Mouse (Mus musculus): Measurements from ENCODE around the gene Vmn1r199. TPM values are rescaled to one million over a fixed set of nuclear protein-coding genes. Genes with fewer than 3 reads are reported as not detected.
"Not testable (repeated sequence)": the region's sequence is repeated elsewhere in the genome, so short reads cannot be mapped to it uniquely, and the experiment has no call there.

Gene Vmn1r199
- not detected in 2 replicates for polyA plus RNA-seq (2014; fragmentation: Nextera tagmentation; extraction: Ambion mirVana)

DNA sequence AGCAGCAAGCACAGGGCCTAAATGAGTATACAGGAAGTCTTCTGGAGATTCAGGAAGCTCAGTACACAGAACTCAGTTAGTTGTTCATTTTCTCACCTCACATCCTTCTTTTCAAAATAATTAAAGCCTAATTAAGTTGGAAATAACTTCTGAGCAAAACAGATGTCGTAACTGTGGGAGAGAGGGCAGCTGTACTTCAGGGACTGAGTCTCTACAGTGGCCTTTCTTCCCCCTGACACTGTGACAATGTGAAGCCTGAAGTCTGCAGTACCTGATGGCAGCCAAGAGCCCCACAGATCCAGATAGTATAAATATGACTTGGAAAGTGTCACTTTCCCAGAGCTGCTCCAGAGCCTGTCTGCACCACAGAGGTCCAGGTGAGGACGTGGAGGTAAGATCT lies at the start of gene Vmn1r199:
Gene Vmn1r199, plus strand, starts transcription at position 301 of the 400 bp plus-strand sequence.
- DNase-seq (ENCODE audit: low spot score, missing footprints) (no peak), ATAC-seq (ENCODE audit: low FRiP score) (no peak)
- H3K4me1 ChIP-seq (ENCODE audit: control insufficient read depth, insufficient read depth, low read length): no peaks in the 10 kb centered on the region
- H3K27ac ChIP-seq (ENCODE audit: low read depth, low read length): no peak within 1 kb of the TSS
- no peak within 1 kb of the TSS for H3K4me2 ChIP-seq
- no peaks in the 10 kb centered on the region for H3K9me3 ChIP-seq (ENCODE audit: control insufficient read depth, low read length)
- H3K36me3 ChIP-seq (ENCODE audit: control insufficient read depth, insufficient read depth, low read length): no peaks in the 10 kb centered on the region
- 85% methylated on average over 2 of the region's 2 CpGs for WGBS
- no peaks in the 10 kb centered on the region for H3K27me3 ChIP-seq (ENCODE audit: control insufficient read depth, insufficient read depth, low read length)
- H3K4me3 ChIP-seq (ENCODE audit: low read depth, low read length): no peak within 1 kb of the TSS
- no peak within 1 kb of the TSS for H3K9ac ChIP-seq (ENCODE audit: low read length)

- Histone ChIP-seq H3K4me2 (no peak overlapping the region), H3K27ac (ENCODE audit: low read depth, low read length) (no peak overlapping the region), H3K36me3 (ENCODE audit: control insufficient read depth, insufficient read depth, low read length) (no peaks in the 10 kb centered on the region), H3K9me3 (ENCODE audit: control insufficient read depth, low read length) (no peaks in the 10 kb centered on the region), H3K9ac (ENCODE audit: low read length) (no peak overlapping the region), H3K4me3 (ENCODE audit: low read depth, low read length) (no peak overlapping the region), H3K27me3 (ENCODE audit: control insufficient read depth, insufficient read depth, low read length) (no peaks in the 10 kb centered on the region), H3K4me1 (ENCODE audit: control insufficient read depth, insufficient read depth, low read length) (no peaks in the 10 kb centered on the region)
- WGBS: 91% methylated on average over 2 of the region's 2 CpGs
- no peak for ATAC-seq (ENCODE audit: low FRiP score)
- DNase-seq (ENCODE audit: low spot score, missing footprints): no peak
Measured at GRCm38 (mm10) chr13:22333269-22333668, 46.3 kb upstream of the Vmn1r199 start.

DNA sequence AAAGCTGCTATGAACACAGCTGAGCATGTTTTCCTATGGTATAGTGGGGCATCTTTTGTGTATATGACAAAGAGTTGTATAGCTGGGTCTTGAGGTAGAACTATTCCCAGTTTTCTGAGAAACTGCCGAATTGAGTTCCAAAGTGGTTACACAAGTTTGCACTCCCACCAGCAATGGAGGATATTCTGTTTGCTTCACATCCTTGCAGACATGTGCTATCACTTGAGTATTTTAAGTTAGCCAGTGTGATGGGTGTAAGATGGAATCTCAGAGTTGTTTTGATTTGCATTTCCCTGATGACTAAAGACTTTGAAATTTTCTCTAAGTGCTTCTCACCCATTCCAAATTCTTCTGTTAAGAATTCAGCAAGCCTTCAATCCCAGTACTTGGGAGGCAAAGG lies 44.1 kb upstream of the Vmn1r199 start:
- no peak overlapping the region for H3K27ac ChIP-seq (ENCODE audit: low read depth, low read length)
- no peak overlapping the region for H3K4me2 ChIP-seq
- no peak overlapping the region for H3K9ac ChIP-seq (ENCODE audit: low read length)
- ATAC-seq (ENCODE audit: low FRiP score) (no peak), DNase-seq (ENCODE audit: low spot score, missing footprints) (no peak)
- no peaks in the 10 kb centered on the region for H3K4me1 ChIP-seq (ENCODE audit: control insufficient read depth, insufficient read depth, low read length)
- H3K36me3 ChIP-seq (ENCODE audit: control insufficient read depth, insufficient read depth, low read length): no peaks in the 10 kb centered on the region
- 95% methylated on average over 1 of the region's 1 CpGs for WGBS
- H3K4me3 ChIP-seq (ENCODE audit: low read depth, low read length): no peak overlapping the region
- no peaks in the 10 kb centered on the region for H3K27me3 ChIP-seq (ENCODE audit: control insufficient read depth, insufficient read depth, low read length)
- H3K9me3 ChIP-seq (ENCODE audit: control insufficient read depth, low read length): no peaks in the 10 kb centered on the region

DNA sequence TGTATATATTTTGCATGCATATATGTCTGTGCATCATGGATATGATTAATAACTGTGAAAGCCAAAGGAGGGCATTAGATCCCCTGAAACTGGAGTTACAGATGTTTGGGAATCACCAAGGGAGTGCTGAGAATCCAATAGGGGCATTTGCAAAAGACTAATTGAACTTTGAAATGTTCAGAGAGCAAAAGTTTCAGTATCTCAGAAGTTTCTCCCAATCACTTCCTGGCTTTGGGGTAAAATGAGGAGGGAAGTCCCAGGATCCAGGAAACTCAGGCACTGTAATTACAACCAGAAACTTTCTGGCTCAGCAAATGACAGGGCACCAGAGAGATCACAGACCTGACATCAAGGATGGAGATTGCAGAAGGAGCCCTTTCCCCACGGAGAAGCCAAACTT lies 29.6 kb upstream of the Vmn1r199 start, which contains the start of gene Vmn1r198:
Gene Vmn1r198, plus strand, starts transcription at position 301 of the 400 bp plus-strand sequence.
- no peak within 1 kb of the TSS for H3K4me2 ChIP-seq
- no peak within 1 kb of the TSS for H3K27ac ChIP-seq (ENCODE audit: low read depth, low read length)
- H3K4me1 ChIP-seq (ENCODE audit: control insufficient read depth, insufficient read depth, low read length): no peaks in the 10 kb centered on the region
- DNase-seq (ENCODE audit: low spot score, missing footprints) (no peak), ATAC-seq (ENCODE audit: low FRiP score) (no peak)
- no peak within 1 kb of the TSS for H3K4me3 ChIP-seq (ENCODE audit: low read depth, low read length)
- no peaks in the 10 kb centered on the region for H3K36me3 ChIP-seq (ENCODE audit: control insufficient read depth, insufficient read depth, low read length)
- no peaks in the 10 kb centered on the region for H3K9me3 ChIP-seq (ENCODE audit: control insufficient read depth, low read length)
- no peak within 1 kb of the TSS for H3K9ac ChIP-seq (ENCODE audit: low read length)
- H3K27me3 ChIP-seq (ENCODE audit: control insufficient read depth, insufficient read depth, low read length): no peaks in the 10 kb centered on the region
- WGBS: 71% methylated on average over 1 of the region's 1 CpGs

- Histone ChIP-seq H3K27me3 (ENCODE audit: control insufficient read depth, insufficient read depth, low read length) (no peaks in the 10 kb centered on the region), H3K36me3 (ENCODE audit: control insufficient read depth, insufficient read depth, low read length) (no peaks in the 10 kb centered on the region), H3K4me1 (ENCODE audit: control insufficient read depth, insufficient read depth, low read length) (no peaks in the 10 kb centered on the region), H3K4me3 (ENCODE audit: low read depth, low read length) (no peak overlapping the region), H3K9ac (ENCODE audit: low read length) (no peak overlapping the region), H3K4me2 (no peak overlapping the region), H3K27ac (ENCODE audit: low read depth, low read length) (no peak overlapping the region), H3K9me3 (ENCODE audit: control insufficient read depth, low read length) (no peaks in the 10 kb centered on the region)
- DNase-seq (ENCODE audit: low spot score, missing footprints): no peak
- 93% methylated on average over 1 of the region's 1 CpGs for WGBS
- no peak for ATAC-seq (ENCODE audit: low FRiP score)
Measured at GRCm38 (mm10) chr13:22350813-22351212, 28.8 kb upstream of the Vmn1r199 start.

DNA sequence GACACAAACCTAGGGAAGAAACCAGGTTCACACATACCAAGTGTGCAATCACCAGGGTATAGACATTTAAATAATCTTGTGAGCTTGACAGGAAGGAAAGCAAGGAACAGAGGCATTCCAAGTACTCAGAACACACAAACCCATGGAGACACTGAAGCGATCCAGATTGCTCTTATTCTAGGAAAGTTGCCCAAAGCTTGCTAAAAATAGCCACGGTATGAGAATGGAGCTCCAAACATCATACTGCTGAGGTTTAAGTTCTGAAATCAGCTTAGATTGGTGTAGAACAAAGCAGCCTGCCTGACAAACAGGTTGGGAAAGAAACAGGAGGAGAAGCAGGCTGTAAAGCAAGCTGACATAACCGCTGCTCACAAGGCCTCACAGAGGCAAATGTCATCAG lies 1.5 kb downstream of the Vmn1r199 start:
- 81% methylated on average over 3 of the region's 3 CpGs for whole genome bisulfite sequencing
- not testable (repeated sequence) for DNase-seq (ENCODE audit: low spot score, missing footprints); H3K9ac ChIP-seq (ENCODE audit: low read length); ATAC-seq (ENCODE audit: low FRiP score); H3K4me3 ChIP-seq (ENCODE audit: low read depth, low read length); H3K4me2 ChIP-seq; H3K4me1 ChIP-seq (ENCODE audit: control insufficient read depth, insufficient read depth, low read length); H3K36me3 ChIP-seq (ENCODE audit: control insufficient read depth, insufficient read depth, low read length); H3K27ac ChIP-seq (ENCODE audit: low read depth, low read length); H3K27me3 ChIP-seq (ENCODE audit: control insufficient read depth, insufficient read depth, low read length); H3K9me3 ChIP-seq (ENCODE audit: control insufficient read depth, low read length)

DNA sequence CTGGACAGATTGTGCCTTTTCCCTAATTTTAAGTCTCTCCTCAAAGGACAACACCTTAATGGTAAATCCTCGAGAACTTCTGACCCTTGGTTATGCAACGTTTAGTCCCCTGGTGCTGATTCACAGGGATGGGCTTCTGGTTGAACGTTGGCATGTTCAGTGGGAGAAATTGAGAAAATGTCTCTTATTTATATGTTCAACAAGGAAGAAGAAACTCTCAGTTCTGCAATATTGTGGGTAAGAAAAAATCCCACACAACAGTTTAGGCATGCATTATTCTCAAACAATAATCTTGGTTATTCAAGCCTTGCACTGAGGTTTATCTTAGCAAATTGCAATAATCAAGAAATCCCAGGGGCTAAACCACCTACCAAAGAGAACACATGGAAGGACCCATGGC lies 3.8 kb downstream of the Vmn1r199 start:
- Histone ChIP-seq H3K9ac (ENCODE audit: low read length) (no peak overlapping the region), H3K9me3 (ENCODE audit: control insufficient read depth, low read length) (no peaks in the 10 kb centered on the region)
- WGBS: 76% methylated on average over 3 of the region's 3 CpGs

DNA sequence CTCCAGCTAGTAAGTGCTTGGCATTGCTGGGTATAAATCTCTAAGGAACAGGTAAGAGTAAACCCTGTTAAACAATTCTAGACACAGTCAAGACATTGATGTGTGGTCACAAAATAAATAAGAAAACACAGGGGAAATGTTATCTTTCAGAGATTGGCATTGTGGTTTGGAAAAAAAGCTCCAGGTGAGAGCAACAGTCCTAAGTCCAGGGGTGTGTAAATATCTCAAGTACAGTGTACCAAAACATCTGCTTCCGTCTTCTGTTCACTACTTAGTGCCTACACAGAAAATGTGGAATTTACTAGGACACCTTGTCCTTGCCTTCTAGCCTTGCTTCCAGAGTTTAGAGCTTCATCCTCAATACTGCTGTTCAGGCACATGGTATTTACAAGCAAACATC lies 7.4 kb downstream of the Vmn1r199 start:
- Histone ChIP-seq H3K9me3 (ENCODE audit: control insufficient read depth, low read length) (no peaks in the 10 kb centered on the region), H3K27me3 (ENCODE audit: control insufficient read depth, insufficient read depth, low read length) (no peaks in the 10 kb centered on the region), H3K4me2 (no peak overlapping the region), H3K4me3 (ENCODE audit: low read depth, low read length) (no peak overlapping the region), H3K9ac (ENCODE audit: low read length) (no peak overlapping the region), H3K27ac (ENCODE audit: low read depth, low read length) (no peak overlapping the region), H3K36me3 (ENCODE audit: control insufficient read depth, insufficient read depth, low read length) (no peaks in the 10 kb centered on the region), H3K4me1 (ENCODE audit: control insufficient read depth, insufficient read depth, low read length) (no peaks in the 10 kb centered on the region)
- WGBS: 90% methylated on average over 1 of the region's 1 CpGs
- DNase-seq (ENCODE audit: low spot score, missing footprints): no peak
- no peak for ATAC-seq (ENCODE audit: low FRiP score)

More for the DNA sequence above, 3.8 kb downstream of the Vmn1r199 start:
- Histone ChIP-seq H3K4me3 (ENCODE audit: low read depth, low read length) (no peak overlapping the region), H3K27ac (ENCODE audit: low read depth, low read length) (no peak overlapping the region), H3K4me1 (ENCODE audit: control insufficient read depth, insufficient read depth, low read length) (no peaks in the 10 kb centered on the region), H3K36me3 (ENCODE audit: control insufficient read depth, insufficient read depth, low read length) (no peaks in the 10 kb centered on the region), H3K27me3 (ENCODE audit: control insufficient read depth, insufficient read depth, low read length) (no peaks in the 10 kb centered on the region), H3K4me2 (no peak overlapping the region)
- ATAC-seq (ENCODE audit: low FRiP score) (no peak), DNase-seq (ENCODE audit: low spot score, missing footprints) (no peak)

DNA sequence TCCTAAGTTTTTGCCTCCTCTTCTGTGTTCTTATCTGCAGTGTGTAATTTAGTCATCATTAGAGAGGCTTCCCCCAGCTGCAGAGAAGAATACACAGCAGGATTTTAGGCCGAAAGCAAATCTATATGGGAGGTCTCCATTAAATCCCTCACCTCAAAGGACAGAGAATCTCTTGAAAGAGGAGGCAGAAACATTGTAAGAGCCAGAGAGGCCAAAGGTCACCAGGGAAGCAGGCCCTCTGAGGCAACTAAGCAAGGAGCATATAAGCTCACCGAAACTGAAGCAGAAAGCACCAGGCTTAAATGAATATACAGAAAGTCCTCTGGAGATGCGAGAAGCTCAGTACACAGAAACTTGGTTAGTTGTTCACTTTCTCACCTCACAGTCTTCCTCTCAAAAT lies 10.5 kb downstream of the Vmn1r199 start, which contains the start of gene Vmn1r200:
Gene Vmn1r200, plus strand, starts transcription at position 301 of the 400 bp plus-strand sequence.
- H3K4me2 ChIP-seq: no peak within 1 kb of the TSS

More for the DNA sequence above, 10.5 kb downstream of the Vmn1r199 start, which contains the start of gene Vmn1r200:
- H3K9ac ChIP-seq (ENCODE audit: low read length): no peak within 1 kb of the TSS
- no peak within 1 kb of the TSS for H3K4me3 ChIP-seq (ENCODE audit: low read depth, low read length)
- H3K36me3 ChIP-seq (ENCODE audit: control insufficient read depth, insufficient read depth, low read length): no peaks in the 10 kb centered on the region
- H3K9me3 ChIP-seq (ENCODE audit: control insufficient read depth, low read length): no peaks in the 10 kb centered on the region
- no peaks in the 10 kb centered on the region for H3K4me1 ChIP-seq (ENCODE audit: control insufficient read depth, insufficient read depth, low read length)
- 11% methylated on average over 3 of the region's 3 CpGs for WGBS
- DNase-seq (ENCODE audit: low spot score, missing footprints) (no peak), ATAC-seq (ENCODE audit: low FRiP score) (no peak)
- H3K27ac ChIP-seq (ENCODE audit: low read depth, low read length): no peak within 1 kb of the TSS
- H3K27me3 ChIP-seq (ENCODE audit: control insufficient read depth, insufficient read depth, low read length): no peaks in the 10 kb centered on the region
